Mouse (Mus musculus) stomach, postnatal 0 days (tissue): ENCODE results near the gene Ostf1.

Experiments
- CTCF ChIP-seq: IDR thresholded peaks from 2 replicates; pipeline ENCODE4 v1.5.1; 2016; ENCODE audit warnings: antibody characterized with exemption, low read depth, mild to moderate bottlenecking, moderate library complexity
- EP300 ChIP-seq: optimal IDR thresholded peaks from 2 replicates; pipeline ENCODE3; 2016; ENCODE audit warnings: antibody characterized with exemption

- TF ChIP-seq EP300: no peak
- TF ChIP-seq CTCF: no peak
These were observed 38.7 kb downstream of the Ostf1 start for GRCm38 (mm10) chr19:18592919-18593318.
